Mouse (Mus musculus) neutrophil, adult 5-6 weeks (primary cell): ENCODE data around the gene Tril. TPM values are rescaled to one million over a fixed set of nuclear protein-coding genes. Genes with fewer than 3 reads are reported as not detected.

Source experiments
- ATAC-seq: fragments of 151-379, 151-347 bp; 2 replicates; pipeline ENCODE4 v1.8.0; 2017; ENCODE audit warnings: mild to moderate bottlenecking, moderate TSS enrichment; ENCODE audit not compliant: insufficient number of reproducible peaks, poor library complexity, low FRiP score, severe bottlenecking; ENCODE audit errors: extremely low read depth
- total RNA-seq: library from RNA; stranded (forward); fragments of 200-1000 nt; gene quantifications from 2 replicates; pipeline ENCODE4 v1.2.3, GENCODE M21; 2017

The Tril gene
- total RNA-seq, 1 experiment from 2014 or later: not detected

GRCm38 (mm10) chr6:53808801-53809200 is 11.8 kb downstream of the Tril start:
- no peak for ATAC-seq

GRCm38 (mm10) chr6:53807185-53807584 is 13.4 kb downstream of the Tril start:
- ATAC-seq: no peak

DNA sequence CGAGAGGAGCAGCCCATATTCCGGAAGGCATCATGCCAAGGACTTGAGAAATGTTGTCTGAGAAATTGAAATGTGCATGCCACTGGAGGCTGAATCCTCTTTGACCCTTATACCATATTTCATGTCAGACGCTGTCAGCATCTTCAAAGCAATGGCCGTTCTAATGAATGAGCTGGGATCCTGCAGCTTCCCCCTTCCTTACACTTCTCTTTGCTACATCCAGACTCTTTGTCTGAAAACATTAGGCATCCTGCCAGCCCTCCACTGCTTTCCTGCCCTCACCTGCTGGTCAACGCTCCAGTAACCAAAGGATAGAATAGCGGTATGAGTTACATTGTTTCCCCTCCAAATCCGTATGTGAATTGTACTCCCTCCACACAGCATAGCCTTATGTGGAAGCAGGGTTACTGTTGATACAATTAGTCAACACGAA is 14.0 kb downstream of the Tril start:
- ATAC-seq: no peak

GRCm38 (mm10) chr6:53806021-53806420 is 14.6 kb downstream of the Tril start:
- ATAC-seq: no peak

DNA sequence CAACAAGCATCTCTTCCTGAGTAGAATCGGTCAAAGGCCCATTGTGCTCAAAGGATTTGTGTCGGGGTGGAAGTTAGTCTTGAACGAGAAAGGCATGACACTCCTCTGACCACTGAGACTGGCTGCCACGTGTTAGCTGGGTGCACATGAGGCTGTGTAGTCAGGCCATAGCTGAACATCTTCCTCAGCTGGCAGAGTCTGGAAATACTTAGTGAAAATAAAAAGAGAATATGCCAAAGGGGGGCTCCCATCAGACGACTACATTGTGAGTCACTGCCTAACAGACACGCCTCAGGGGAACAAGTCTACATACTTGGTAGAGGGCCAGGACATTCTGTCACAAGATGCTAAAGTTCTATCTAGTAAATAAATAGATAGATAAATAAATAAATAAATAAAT is 16.5 kb downstream of the Tril start:
- no peak for ATAC-seq

DNA sequence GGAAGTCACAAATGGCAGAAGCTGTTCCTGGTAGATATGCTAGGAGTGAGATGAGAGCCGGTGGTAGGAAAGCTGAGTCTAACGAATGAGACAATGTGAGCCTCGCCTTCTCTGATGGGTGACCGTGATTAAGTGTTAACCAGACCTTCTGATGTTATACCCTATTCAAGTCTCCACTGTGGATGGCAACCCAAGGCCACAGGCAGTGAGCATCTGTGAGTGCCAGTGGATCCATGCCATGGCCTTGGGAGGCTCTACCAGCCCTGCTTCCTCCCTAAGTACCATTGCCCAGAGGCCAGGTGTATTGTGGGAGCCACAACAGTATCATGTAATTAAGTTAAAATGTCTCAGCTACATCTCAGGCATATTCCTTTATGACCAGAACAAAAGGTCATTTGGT is 17.1 kb downstream of the Tril start:
- no peak for ATAC-seq

- ATAC-seq: no peak
Observed at GRCm38 (mm10) chr6:53801893-53802286, 18.7 kb downstream of the Tril start.

DNA sequence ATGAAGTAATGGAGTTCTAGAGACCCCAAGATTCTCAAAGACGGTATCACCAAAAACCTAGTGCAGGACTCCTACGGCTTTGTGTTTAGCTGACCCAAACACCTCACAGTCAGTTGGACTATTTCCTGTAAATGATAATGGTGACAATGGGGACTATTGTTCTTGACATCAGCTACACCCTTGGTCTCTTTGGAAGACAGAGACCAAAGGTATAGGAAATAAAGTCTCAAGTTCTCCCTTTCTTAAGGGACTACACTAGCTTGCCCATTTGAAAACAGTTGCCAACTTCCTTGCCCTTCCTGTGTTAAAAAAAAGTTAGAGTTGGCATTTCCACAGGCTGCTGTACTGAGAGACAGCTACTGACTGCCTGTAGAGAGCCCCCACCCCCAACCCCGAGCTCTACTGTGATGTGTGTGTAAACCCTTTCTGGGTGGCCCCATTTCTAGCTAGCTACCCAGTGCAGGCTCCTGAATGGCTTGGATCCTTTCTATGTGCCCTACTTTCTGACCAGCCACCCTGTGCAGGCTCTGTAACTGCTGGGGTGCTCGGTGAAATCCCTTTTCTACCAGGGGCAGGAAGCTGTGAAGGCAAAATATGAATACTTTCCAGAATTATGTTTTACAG is 19.2 kb downstream of the Tril start:
- no peak for ATAC-seq

- ATAC-seq: no peak
Observed at GRCm38 (mm10) chr6:53798865-53799264, 21.8 kb downstream of the Tril start.

DNA sequence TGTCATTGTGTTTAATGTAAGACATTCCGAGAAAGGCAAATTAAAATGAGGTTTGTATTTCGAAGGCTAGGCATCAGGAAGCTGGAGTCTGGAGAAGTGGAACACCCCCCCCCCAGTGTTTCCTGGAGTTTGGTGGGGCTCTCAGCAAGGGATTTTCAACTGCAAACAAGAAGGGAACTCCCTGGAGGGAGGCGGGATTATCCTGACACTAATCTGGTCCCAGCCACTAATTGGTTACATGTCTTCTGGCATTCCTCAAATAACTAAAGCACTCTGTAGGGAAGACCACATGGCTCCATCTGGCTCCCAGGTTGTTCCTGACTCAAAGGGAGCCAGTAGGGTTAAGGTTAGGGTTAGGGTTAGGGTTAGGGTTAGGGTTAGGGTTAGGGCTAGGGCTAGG is 23.8 kb downstream of the Tril start:
- no peak for ATAC-seq

GRCm38 (mm10) chr6:53795788-53796187 is 24.8 kb downstream of the Tril start:
- no peak for ATAC-seq

DNA sequence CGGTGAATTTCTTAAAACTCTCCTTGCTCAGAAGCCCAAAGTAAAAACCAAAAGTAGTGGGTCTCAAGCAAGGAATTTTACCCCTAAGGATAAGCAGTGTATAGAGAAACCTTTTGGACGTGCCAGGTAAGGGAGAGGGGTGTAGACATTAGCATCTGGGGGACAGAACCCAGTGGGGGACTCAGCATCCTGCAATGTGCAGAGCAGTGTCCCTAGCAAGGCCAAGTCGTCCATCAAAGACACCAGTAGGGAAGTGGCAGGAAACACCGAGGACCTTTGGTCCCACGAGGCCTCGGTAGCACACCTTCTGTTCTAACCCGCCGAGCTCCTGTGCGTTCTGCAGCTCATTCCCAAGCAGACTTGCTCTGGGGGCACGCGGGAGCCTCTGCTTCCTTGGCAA is 25.6 kb downstream of the Tril start:
- no peak for ATAC-seq

DNA sequence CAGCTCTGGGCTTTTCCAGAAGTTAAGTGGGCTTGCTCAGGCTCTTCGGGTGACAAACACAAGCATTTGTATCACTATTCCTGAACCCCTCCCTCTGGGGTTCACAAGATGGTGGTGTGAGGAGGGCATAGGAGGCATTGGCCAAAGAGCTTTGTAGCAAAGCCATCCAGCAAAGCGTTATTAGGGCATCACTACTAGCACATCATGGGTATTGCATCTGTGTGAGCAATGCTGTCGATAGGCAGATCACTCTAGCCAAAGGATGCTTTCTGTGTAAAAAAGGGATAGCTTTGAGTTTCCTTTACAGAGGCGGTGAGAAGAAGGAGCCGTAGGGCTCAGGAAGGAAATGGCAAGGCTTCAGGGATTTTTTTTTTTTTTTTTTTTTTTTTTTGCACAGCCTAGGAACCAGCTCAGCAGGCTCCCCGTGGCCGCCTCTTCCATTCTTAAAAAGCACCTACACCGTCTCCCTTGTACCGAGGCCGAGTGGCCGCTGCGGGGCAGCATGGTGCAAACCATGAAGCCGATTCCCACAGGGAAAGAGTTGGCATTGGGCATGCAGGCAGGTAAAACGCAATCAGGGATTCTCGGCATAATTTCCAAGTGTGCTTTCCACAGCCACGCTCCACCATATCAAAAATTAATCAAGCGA is 26.2 kb downstream of the Tril start:
- no peak for ATAC-seq

DNA sequence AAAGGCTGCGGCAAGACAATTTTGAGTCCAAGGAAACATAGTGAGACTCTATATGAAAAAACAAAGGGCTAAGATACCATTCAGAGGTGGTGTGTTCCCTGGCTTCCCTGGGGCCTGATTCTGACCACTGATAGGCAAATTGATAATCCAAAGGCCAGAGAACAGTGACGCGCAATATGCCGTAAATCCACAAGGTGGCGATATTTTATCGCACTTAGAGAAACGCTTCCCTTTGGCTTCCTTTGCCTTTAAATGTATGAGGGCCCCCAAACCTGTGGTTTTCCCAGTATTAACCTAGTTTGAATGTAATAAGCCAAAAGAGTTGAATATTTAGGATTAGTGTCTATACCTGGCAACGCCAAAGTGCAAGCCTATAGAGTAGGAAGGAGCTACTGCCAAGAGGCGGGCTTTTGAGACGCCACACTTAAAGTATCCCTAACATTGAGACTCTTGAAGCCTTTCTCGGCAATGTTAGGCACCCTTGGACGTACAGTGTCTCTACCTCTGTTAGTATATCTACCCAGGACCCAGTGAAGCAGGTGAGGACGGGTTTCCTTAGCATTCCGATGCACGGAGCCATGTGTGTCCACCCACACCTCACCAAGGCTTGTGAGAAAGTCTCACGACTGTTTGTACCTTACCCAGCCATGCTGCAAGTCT is 37.6 kb downstream of the Tril start:
- no peak for ATAC-seq

GRCm38 (mm10) chr6:53782273-53782672 is 38.4 kb downstream of the Tril start:
- ATAC-seq: no peak

GRCm38 (mm10) chr6:53781171-53781570 is 39.5 kb downstream of the Tril start:
- no peak for ATAC-seq

DNA sequence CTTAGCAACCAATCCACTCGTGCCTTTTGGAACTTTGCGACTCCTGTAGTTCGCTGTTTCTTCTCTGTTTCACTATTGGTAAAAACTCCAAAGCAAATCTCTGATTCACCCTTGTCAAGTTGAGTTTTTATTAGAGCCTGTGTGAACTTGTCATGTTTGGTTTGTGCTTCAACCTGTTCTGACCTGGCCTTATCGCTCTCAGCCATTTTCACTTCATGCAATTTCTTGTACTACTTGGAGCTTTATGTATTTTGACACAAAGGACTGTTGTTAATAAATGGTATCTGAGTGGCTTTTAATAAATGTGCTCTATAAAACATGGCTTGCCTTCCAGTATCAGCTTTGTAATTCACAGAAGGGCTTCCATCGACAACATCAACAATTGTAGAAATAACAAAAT is 40.6 kb downstream of the Tril start:
- ATAC-seq: no peak

GRCm38 (mm10) chr6:53779526-53779925 is 41.1 kb downstream of the Tril start:
- ATAC-seq: no peak

DNA sequence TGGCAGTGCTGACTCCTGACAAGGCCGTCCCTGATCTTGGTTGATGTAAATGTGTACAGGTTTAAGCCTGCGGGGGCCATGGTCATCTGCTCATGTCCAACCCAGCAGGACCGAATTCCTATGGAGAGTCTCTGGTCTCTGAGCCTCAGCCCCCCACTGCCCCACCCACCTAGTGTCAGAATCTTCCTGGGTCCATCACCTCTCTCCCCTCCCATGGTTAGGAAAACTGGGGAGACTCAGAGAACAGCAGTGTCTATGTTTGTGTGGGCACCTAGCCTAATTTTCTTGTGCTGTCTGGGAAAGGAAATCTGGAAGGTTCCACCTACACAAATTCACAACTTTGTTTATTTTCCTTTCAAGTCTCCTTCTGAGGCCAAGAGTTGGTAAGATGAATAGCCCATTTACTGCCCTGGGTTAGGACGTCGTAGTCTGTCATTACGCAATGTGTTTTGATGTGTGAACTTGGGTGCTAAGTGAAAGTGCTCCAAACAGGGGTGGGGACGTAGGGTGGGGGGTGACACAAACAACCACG is 42.1 kb downstream of the Tril start:
- no peak for ATAC-seq

DNA sequence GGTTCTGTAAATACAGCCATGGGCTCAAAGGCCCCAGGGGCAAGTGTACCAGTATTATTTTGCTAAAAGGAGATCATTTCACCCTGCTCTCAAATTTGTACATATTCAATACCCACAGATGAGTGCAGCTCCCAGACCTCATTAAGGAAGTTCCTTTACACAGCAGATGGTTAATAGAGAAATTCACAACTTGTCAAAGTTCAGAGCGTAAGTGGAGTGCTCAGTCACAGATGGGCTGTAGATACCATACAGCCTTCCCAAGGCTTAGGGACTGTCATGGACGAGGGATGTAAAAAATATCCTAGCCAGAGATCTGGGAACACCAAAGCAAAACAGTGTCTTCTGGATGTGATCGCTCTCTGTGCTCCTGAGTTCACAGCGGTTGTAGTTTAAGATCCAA is 52.4 kb downstream of the Tril start:
- no peak for ATAC-seq
